Mouse (Mus musculus) embryonic fibroblast, embryonic 13.5 days (primary cell): Measurements from ENCODE around the gene Slc11a2.

Experiments
- CTCF ChIP-seq: IDR thresholded peaks from 2 replicates; pipeline ENCODE4 v1.5.1; 2011; ENCODE audit warnings: mild to moderate bottlenecking, control low read depth, low read length, moderate library complexity, borderline replicate concordance; ENCODE audit not compliant: insufficient read depth
- POLR2A ChIP-seq: IDR thresholded peaks from 2 replicates; pipeline ENCODE4 v1.6.1; 2011; ENCODE audit warnings: low read depth, mild to moderate bottlenecking, control low read depth, low read length, moderate library complexity

- TF ChIP-seq CTCF (no peak), POLR2A (no peak)
Measured at GRCm38 (mm10) chr15:100417854-100418450, 6.9 kb downstream of the Slc11a2 start.
